Mouse (Mus musculus) heart, embryonic 14.5 days (tissue): ENCODE data around the gene Olfr1157. TPM values are rescaled to one million over a fixed set of nuclear protein-coding genes. Genes with fewer than 3 reads are reported as not detected.

Source experiments
- ATAC-seq: fragments of 200-750 bp; cut with Nextera tagmentation; 2 replicates; pipeline ENCODE4 v1.8.0; 2017; ENCODE audit warnings: low read depth, moderate TSS enrichment; ENCODE audit not compliant: insufficient number of reproducible peaks, insufficient read depth, low FRiP score
- H3K27ac ChIP-seq, 2 experiments: fragments of 200-500 bp in 1 of 2; fragments of 300-500 bp in 1 of 2; sonication (generic) in 1 of 2; replicated peaks in 1 of 2; 2 replicates each; pipeline ENCODE4 v1.5.1; 2012 to 2014; ENCODE audit warnings: low read depth in 2 of 2, low read length in 2 of 2, control low read depth in 1 of 2, mild to moderate bottlenecking in 1 of 2, mixed read lengths in 1 of 2; ENCODE audit not compliant: control insufficient read depth in 1 of 2, insufficient read depth in 1 of 2
- H3K27me3 ChIP-seq: fragments of 300-500 bp; sonication (generic); 2 replicates; pipeline ENCODE4 v1.6.1; 2014; ENCODE audit warnings: mild to moderate bottlenecking, low read length, control low read depth; ENCODE audit not compliant: control insufficient read depth, insufficient read depth
- H3K36me3 ChIP-seq: fragments of 300-500 bp; sonication (generic); 2 replicates; pipeline ENCODE4 v1.6.1; 2014; ENCODE audit warnings: mild to moderate bottlenecking, control low read depth, low read length, mixed read lengths; ENCODE audit not compliant: control insufficient read depth, insufficient read depth
- H3K4me1 ChIP-seq, 2 experiments: fragments of 200-500 bp in 1 of 2; fragments of 300-500 bp in 1 of 2; sonication (generic) in 1 of 2; 2 replicates each; pipeline ENCODE4 v1.6.1; 2012 to 2014; ENCODE audit warnings: low read length in 2 of 2, control low read depth in 1 of 2, mixed read lengths in 1 of 2; ENCODE audit not compliant: control insufficient read depth in 2 of 2, insufficient read depth in 2 of 2
- H3K4me2 ChIP-seq: fragments of 300-500 bp; sonication (generic); 2 replicates; pipeline ENCODE4 v1.6.1; 2014; ENCODE audit warnings: mild to moderate bottlenecking, low read length
- H3K4me3 ChIP-seq, 2 experiments: fragments of 200-500 bp in 1 of 2; fragments of 300-500 bp in 1 of 2; sonication (generic) in 1 of 2; 2 replicates each; pipeline ENCODE4 v1.5.1; 2012 to 2014; ENCODE audit warnings: low read length in 2 of 2, mild to moderate bottlenecking in 2 of 2, control low read depth in 1 of 2, low read depth in 1 of 2, moderate library complexity in 1 of 2; ENCODE audit not compliant: control insufficient read depth in 1 of 2, insufficient read depth in 1 of 2
- H3K9ac ChIP-seq: fragments of 300-500 bp; sonication (generic); 2 replicates; pipeline ENCODE4 v1.6.1; 2014; ENCODE audit warnings: mild to moderate bottlenecking, low read length
- H3K9me3 ChIP-seq: fragments of 300-500 bp; sonication (generic); 2 replicates; pipeline ENCODE4 v1.6.1; 2016; ENCODE audit warnings: low read length, control low read depth; ENCODE audit not compliant: control insufficient read depth
- WGBS: fragments of 180-500 bp; shearing (Covaris S2); extraction: QIAGEN DNeasy Blood & Tissue Kit; methylation state at CpG from one replicate; pipeline ENCODE4 v1.1.7; 2014; 5-methylcytosine and 5-hydroxymethylcytosine counted together
- polyA plus RNA-seq: library from polyadenylated mRNA; unstranded; fragments of >200 nt; fragmentation: Nextera tagmentation; extraction: Ambion mirVana; gene quantifications from 2 replicates; pipeline ENCODE4 v1.2.1, GENCODE M21; 2014

Olfr1157 gene
- not detected in 2 replicates for polyA plus RNA-seq

GRCm38 (mm10) chr2:87968199-87968598 is at the start of gene Olfr1157:
Olfr1157 (minus strand) TSS chr2:87968299.
- Histone ChIP-seq H3K9ac (no peak within 1 kb of the TSS), H3K4me1 (no peaks in the 10 kb centered on the region), H3K4me2 (no peak within 1 kb of the TSS), H3K4me3 (no peak within 1 kb of the TSS), H3K36me3 (no peaks in the 10 kb centered on the region), H3K27ac (no peak within 1 kb of the TSS), H3K9me3 (no peaks in the 10 kb centered on the region), H3K27me3 (no peaks in the 10 kb centered on the region)
- 88% methylated on average over 4 of the region's 4 CpGs for WGBS
- no peak for ATAC-seq

DNA sequence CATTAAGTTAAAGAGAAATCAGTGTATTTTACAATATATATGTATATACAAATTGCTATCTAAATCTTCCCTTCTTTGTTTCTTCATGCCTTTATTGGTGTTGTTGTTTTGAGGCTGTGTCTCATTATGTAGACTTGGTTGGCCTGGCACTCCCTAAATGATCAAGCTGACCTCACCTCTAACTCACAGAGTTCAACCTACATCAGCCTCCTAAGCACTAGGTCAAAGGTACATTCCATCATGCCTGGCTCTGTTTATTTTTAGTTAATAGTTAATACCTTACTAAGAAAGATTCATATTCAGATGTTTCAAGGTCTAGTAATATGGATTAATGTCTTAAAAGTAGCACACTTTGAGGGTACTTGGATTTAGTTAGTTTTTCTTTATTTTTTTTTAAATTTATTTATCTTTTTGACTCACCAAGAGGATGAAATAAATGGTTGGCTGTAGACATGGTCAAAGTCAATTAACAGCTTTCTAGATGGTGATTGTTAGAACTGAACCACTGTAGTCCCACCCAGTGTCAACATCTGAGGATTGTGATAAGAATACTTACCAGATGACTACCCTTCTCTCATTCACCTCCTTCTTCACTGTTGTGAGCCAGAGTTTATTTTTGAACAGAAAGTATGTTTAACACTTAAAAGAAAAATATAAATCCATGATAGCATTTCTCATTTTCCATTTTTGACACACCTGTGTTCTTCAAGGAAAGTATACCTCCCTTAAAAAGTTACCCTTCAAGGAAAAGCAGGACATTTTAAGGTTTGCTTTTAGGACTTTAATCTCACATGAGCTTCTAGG is 39.6 kb upstream of the Olfr1157 start, which contains the start of gene Olfr1160:
TSS of gene Olfr1160 (minus strand) at position 754 of the 804 bp plus-strand sequence.
- H3K9me3 ChIP-seq = no peaks in the 10 kb centered on the region
- H3K9ac ChIP-seq = no peak within 1 kb of the TSS
- no peaks in the 10 kb centered on the region for H3K36me3 ChIP-seq
- no peaks in the 10 kb centered on the region for H3K27me3 ChIP-seq
- no peak within 1 kb of the TSS for H3K4me3 ChIP-seq
- H3K27ac ChIP-seq = no peak within 1 kb of the TSS
- no peak within 1 kb of the TSS for H3K4me2 ChIP-seq
- H3K4me1 ChIP-seq = no peaks in the 10 kb centered on the region
- no peak for ATAC-seq

DNA sequence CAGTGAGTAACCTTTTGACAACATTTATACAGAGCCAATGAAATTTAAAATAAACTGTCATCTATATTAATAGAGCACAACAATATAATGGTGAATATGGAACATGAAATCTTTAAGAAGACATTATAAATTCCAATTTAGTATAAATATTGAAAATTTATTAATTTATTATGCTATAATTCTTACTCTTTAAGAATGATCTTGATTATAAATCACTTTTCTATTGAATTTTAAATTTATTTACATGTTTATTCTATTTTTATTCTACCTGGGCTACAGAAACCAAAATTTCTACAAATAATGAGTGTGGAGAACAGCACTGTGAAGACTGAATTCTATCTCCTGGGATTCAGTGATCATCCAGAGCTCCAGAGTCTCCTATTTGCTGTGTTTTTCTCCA is 21.7 kb upstream of the Olfr1157 start, which contains the start of gene Olfr1158:
TSS of gene Olfr1158 (plus strand) at position 301 of the 400 bp plus-strand sequence.
- H3K27me3 ChIP-seq = no peaks in the 10 kb centered on the region
- no peaks in the 10 kb centered on the region for H3K36me3 ChIP-seq
- H3K4me2 ChIP-seq = no peak within 1 kb of the TSS
- no peaks in the 10 kb centered on the region for H3K4me1 ChIP-seq
- H3K9me3 ChIP-seq = no peaks in the 10 kb centered on the region
- no peak within 1 kb of the TSS for H3K9ac ChIP-seq
- no peak within 1 kb of the TSS for H3K27ac ChIP-seq
- H3K4me3 ChIP-seq = no peak within 1 kb of the TSS
- no peak for ATAC-seq

GRCm38 (mm10) chr2:87974563-87974962 is 6.5 kb upstream of the Olfr1157 start, which contains the start of gene Olfr74:
Olfr74 (minus strand) TSS chr2:87974663.
- Histone ChIP-seq H3K4me2 (no peak within 1 kb of the TSS), H3K9me3 (no peaks in the 10 kb centered on the region), H3K27me3 (no peaks in the 10 kb centered on the region), H3K9ac (no peak within 1 kb of the TSS), H3K27ac (no peak within 1 kb of the TSS), H3K36me3 (no peaks in the 10 kb centered on the region), H3K4me1 (no peaks in the 10 kb centered on the region), H3K4me3 (no peak within 1 kb of the TSS)
- WGBS = 56% methylated on average over 3 of the region's 3 CpGs
- ATAC-seq = no peak

- Histone ChIP-seq H3K9me3 (no peaks in the 10 kb centered on the region), H3K4me1 (no peaks in the 10 kb centered on the region), H3K27me3 (no peaks in the 10 kb centered on the region), H3K27ac (no peak within 1 kb of the TSS), H3K4me3 (no peak within 1 kb of the TSS), H3K4me2 (no peak within 1 kb of the TSS), H3K9ac (no peak within 1 kb of the TSS), H3K36me3 (no peaks in the 10 kb centered on the region)
- ATAC-seq = no peak
These were observed 15.1 kb downstream of the Olfr1157 start, which contains the start of gene Olfr1156 for GRCm38 (mm10) chr2:87953000-87953399. Olfr1156 (minus strand) TSS chr2:87953100.

DNA sequence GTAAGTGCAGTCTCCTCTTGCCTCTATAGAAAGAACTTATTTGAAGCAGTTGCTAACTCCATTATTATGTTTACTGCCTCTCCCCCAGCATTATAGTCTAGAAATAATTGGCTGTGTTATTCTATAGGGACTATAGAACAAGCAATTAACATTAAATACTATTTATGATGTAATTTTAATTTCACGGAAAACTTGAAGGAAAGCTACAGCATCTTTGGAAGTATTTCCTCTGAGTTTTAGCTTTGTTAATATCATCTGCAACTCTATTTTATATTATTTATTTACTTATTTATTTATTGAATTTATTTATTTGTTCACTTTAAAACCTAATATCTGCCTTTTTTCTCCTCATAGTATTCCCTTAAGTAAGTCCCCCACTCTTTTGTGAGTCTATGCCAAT is 23.1 kb downstream of the Olfr1157 start, which contains the start of gene Olfr1155:
TSS of gene Olfr1155 (minus strand) at position 101 of the 400 bp plus-strand sequence.
- Histone ChIP-seq H3K9me3 (no peaks in the 10 kb centered on the region), H3K27ac (no peak within 1 kb of the TSS), H3K27me3 (no peaks in the 10 kb centered on the region), H3K4me1 (no peaks in the 10 kb centered on the region), H3K4me2 (no peak within 1 kb of the TSS), H3K9ac (no peak within 1 kb of the TSS), H3K4me3 (no peak within 1 kb of the TSS), H3K36me3 (no peaks in the 10 kb centered on the region)
- 91% methylated on average over 1 of the region's 1 CpGs for WGBS
- ATAC-seq = no peak
